Mouse (Mus musculus): ENCODE data around the gene Gramd1c.

Gramd1c gene

DNA sequence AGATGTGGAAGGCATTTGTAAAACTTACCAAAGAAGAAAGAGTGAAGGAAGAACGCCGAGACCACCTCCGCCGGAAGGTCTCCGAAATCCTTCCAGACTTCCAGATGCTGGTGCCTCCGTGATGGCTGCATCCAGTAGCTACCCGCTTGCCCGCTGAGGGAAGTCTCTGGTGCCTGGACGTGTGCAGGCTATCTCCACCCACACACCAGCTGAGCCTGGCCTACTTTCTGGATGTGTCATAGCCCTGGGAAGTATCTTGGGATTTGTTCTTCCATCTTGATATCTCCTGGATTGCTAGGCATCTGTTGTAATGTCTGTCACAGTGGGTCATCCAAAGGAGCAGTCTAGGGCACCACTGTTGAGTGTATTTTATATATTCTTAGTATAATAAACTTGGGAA, 99.9 kb downstream of the Gramd1c start:
- no peak for DNase-seq (ENCODE audit: low spot score)

DNA sequence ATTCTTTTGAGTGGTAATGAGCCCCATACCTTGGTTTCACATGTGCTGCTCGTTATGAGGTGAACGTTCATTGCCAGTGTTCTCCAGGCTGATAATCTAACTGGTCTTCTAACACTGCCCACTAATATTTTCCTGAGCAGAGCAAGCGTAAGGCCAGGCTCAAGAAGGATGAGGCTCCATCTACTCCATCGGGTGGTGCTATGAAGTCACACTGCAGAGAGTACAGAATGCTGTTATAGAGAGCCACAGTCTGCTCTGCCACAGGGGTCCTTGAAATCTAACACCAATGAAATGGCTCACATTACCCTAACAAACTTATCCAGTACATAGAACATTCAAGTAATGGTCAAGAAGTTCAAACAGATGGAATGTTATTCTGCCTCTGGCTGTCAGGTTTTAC, 105.1 kb downstream of the Gramd1c start:
- DNase-seq (ENCODE audit: low spot score) = no peak

DNA sequence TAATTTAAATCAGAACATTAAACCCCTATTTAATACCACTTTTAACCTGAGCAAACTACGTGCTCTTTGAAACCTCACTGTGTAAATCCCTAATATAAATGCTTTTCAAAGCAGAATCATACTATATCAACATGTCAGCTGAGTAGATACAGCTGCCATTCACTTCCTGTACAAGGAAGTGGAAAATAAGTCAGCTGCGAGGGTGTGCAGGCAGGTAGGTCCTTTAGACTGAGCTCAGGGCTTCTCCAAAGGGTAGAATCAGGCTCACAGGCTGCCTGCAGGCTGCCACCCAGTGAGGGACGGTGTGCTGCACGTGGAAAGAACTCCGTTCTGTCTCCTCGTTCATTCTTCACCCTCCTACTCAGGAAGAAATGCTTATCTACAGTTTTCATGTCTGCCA, 108.2 kb downstream of the Gramd1c start:
- DNase-seq (ENCODE audit: low spot score) = no peak

DNA sequence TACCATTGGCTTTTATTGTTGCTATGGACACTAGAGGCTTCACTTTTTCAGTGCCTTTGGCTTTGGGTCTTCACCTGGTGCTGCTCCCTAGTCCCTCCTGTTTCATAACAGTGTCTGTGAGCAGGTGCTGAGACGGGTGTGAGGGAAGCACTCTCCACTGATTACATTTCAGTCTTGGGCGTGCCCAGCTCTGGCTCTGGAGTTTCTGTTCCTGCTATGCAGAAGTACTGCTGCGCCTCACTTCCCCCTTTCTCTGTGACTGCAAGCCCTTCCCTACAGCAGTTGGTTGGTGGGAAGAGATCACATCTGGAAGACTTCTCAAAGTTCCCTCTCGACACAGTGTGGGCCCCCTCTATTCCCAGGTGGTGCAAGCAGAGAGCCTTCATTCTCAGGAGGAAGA, 111.6 kb downstream of the Gramd1c start:
- no peak for DNase-seq (ENCODE audit: low spot score)

DNA sequence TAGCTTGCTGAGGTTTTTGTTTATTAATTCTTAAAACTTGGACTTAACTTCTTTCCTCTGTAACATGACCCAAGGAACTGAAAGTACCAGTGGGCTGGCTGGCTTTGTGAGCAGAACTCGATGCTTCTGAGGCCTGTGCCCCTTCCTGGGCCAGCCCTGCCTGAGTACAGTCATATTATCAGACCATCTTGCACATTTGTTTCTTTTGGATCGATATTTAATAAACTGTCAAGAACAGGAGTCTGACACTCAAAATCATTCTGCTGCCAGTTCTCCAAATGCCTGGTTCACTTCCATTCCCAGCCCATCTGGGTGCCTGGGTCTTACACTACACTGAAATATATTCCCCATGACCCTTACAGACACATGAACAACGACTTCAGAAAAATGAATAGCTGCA, 117.3 kb downstream of the Gramd1c start:
- no peak for DNase-seq (ENCODE audit: low spot score)

DNA sequence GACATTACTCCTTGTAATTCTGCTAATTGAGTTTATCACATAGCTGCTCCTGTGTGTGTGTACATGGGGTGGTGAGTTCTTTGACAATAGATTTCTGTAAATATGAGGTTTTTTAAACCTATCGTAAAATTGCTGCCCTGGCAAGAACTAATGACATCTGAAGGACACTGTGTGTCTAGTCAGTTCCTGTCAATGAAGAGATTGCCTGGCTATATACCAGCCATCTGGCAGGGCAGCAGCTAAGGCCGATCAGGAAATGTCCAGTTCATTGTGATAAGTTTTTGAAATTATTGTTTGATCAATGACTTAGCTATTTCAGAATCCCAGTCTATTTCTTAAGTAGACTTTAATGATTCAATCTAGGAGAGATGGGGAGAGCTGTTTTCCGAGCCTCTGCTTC, 117.8 kb downstream of the Gramd1c start:
- no peak for DNase-seq (ENCODE audit: low spot score)

DNA sequence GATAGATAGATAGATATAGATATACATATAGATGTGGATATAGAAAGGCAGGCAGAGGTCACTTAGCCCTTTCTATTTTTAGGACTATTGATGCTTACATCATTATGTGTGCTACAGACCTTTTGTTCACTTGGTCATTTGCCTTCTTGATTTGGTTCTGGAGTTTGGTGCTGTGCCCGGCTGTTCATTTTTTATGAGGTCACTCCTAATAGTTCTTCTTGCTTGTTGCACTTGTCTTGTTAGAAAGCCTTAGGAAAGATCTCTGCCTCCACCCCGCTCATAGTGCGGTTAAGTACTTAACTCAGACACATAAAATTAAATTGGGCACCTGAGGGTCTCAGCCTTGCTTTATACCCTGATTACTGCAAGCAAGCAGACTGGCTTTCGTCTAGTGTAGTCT, 122.3 kb downstream of the Gramd1c start:
- no peak for DNase-seq (ENCODE audit: low spot score)

DNA sequence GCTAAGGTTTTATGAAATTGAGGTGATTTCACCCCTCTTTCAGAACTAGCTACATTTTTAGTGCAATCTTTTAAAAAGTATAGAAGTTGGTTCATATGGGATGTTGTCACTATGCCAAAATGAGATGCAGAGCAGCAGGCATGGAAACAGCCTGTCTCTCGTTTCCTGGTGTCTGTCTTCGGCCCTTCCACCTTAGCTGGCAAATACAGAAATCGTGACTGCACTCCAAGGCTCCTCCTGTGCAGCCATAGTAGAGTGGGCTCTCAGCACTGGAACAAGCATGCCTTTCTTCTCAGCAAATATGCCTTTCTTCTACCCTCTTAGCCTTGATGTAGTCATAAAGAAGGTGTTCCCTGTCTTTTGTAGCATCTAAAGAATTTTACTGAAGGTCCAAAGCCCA, 127.3 kb downstream of the Gramd1c start:
- no peak for DNase-seq (ENCODE audit: low spot score)

GRCm38 (mm10) chr16:43935367-43935766, 127.8 kb downstream of the Gramd1c start:
- no peak for DNase-seq (ENCODE audit: low spot score)

- no peak for DNase-seq (ENCODE audit: low spot score)
These were observed 128.3 kb downstream of the Gramd1c start for GRCm38 (mm10) chr16:43934856-43935255.

- DNase-seq (ENCODE audit: low spot score) = no peak
These were observed 130.1 kb downstream of the Gramd1c start for GRCm38 (mm10) chr16:43933041-43933440.

DNA sequence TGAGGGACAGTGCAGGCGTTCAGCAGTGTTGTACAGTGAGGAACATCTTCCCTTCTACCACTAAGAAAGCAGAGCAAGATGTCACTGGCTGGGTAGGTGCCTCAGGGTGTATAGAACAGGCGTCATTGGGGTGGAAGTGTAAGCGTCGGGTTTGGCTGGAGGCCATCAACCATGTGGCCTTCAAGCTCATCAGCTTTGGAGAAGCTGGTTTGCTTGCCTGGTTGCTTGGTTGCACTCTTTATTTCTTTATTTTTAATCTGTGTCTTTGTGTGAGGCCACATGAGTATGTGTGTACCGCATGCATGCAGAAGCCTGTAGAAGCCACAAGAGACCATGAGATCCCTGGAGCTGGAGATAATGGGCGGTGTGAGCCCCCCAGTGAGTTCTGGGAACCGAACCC, 130.8 kb downstream of the Gramd1c start:
- DNase-seq (ENCODE audit: low spot score) = no peak

- DNase-seq (ENCODE audit: low spot score) = no peak
These were observed 131.6 kb downstream of the Gramd1c start for GRCm38 (mm10) chr16:43931502-43931901.

- no peak for DNase-seq (ENCODE audit: low spot score)
These were observed 132.6 kb downstream of the Gramd1c start for GRCm38 (mm10) chr16:43930577-43930976.

All from ovary, adult 18-20 months (tissue).